ENCODE assay signal across 10 mouse cellular contexts in the genomic region with DNA sequence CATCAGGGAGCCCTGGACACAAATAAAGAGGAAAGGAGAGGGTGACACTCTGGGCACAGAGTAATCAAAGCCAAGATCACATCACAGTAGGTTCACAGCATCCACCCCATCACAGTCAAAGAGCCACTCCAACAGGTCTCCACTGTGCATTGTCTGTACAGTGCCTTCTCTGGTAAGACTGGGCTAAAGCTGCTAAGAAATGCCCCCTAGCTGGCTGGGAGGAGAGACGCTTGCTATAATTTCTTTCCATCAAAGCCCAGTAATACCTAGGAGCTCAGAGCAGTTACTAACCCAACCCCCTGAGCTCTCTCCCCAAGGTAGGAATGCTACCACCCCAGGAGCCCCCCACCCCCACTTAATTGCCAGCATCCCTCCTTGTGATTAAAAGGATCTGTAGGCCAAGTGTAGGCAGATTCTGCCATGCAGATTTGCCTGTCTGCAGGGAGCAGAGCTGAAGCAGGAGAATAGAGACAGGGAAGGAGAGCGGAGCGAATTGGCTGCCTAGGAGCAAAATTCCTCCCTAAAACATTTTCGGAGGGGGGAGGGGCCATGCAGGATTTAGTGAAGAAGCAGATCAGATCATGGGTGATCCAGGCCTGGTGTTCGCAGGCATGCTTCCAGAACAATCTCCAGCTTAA. TPM values are rescaled to one million over a fixed set of nuclear protein-coding genes. Genes with fewer than 3 reads are reported as not detected.
DNase-seq lines count a peak whose midpoint lies in the region; ATAC-seq and TF ChIP-seq lines count a peak whose summit lies in the region.
"Had no signal": no experiment of that assay in that cellular context is flagged by ENCODE, and none has a peak within 500 bp of the region (broad histone marks: within the 10 kb centered on the region; RNA-seq: fewer than 3 reads in every experiment).

No protein-coding gene starts in this region.

- H3K4me3 ChIP-seq in heart, adult 2 months, result no peak overlapping the region
- H3K4me3 ChIP-seq in limb, embryonic 13.5 days, result peak overlapping the region; percentile 74
- no peak overlapping the region for H3K4me3 ChIP-seq in stomach, postnatal 0 days (ENCODE audit: low read depth, low read length)

- peak; percentile 48 for TF ChIP-seq CTCF in heart, adult 2 months (IDR thresholded peaks at IDR 0.05)
- TF ChIP-seq CTCF in stomach, postnatal 0 days (IDR thresholded peaks at IDR 0.05; ENCODE audit: low read depth), result peak; percentile 43

- no peak overlapping the region for H3K27ac ChIP-seq in heart, adult 2 months
- no peak overlapping the region for H3K27ac ChIP-seq in limb, embryonic 13.5 days
- H3K27ac ChIP-seq in stomach, postnatal 0 days (replicated peaks), result no peak overlapping the region

- H3K36me3 ChIP-seq in heart, adult 2 months (ENCODE audit: control insufficient read depth, insufficient read depth, low read length), result no peaks in the 10 kb centered on the region
- H3K36me3 ChIP-seq in limb, embryonic 13.5 days, result no peaks in the 10 kb centered on the region
- no peaks in the 10 kb centered on the region for H3K36me3 ChIP-seq in stomach, postnatal 0 days (ENCODE audit: control insufficient read depth, insufficient read depth, low read length)

- H3K4me1 ChIP-seq in heart, adult 2 months (ENCODE audit: control insufficient read depth, insufficient read depth, low read length), result peaks cover 5% of the 10 kb centered on the region
- H3K4me1 ChIP-seq in limb, embryonic 13.5 days, result peaks cover 44% of the 10 kb centered on the region
- peaks cover 2% of the 10 kb centered on the region; the same call in 1 of the 2 replicates for H3K4me1 ChIP-seq in stomach, postnatal 0 days (replicated peaks; ENCODE audit: control insufficient read depth, insufficient read depth)

- no peak for TF ChIP-seq EP300 in heart, adult 2 months (IDR thresholded peaks at IDR 0.05; ENCODE audit: insufficient read depth, low read depth, low read length)
- TF ChIP-seq EP300 in stomach, postnatal 0 days (optimal IDR thresholded peaks at IDR 0.05), result no peak

- no peak for ATAC-seq in limb, embryonic 13.5 days (ENCODE audit: low FRiP score, low read depth)
- ATAC-seq in stomach, postnatal 0 days (ENCODE audit: low FRiP score, low TSS enrichment), result no peak

- TF ChIP-seq POLR2A in heart, adult 2 months (IDR thresholded peaks at IDR 0.05; ENCODE audit: insufficient read depth, low read depth, low read length), result no peak

- peaks cover 2% of the 10 kb centered on the region; the same call in 1 of the 2 replicates for H3K79me2 ChIP-seq in heart, adult 2 months (replicated peaks; ENCODE audit: control insufficient read depth, insufficient read depth, low read length)

- H3K9me3 ChIP-seq in limb, embryonic 13.5 days, result no peaks in the 10 kb centered on the region
- no peaks in the 10 kb centered on the region for H3K9me3 ChIP-seq in stomach, postnatal 0 days (ENCODE audit: control insufficient read depth, low read length)

- 68% methylated on average over 5 of the region's 5 CpGs for WGBS in heart, adult 2 months
- 17% methylated on average over 5 of the region's 5 CpGs for WGBS in limb, embryonic 13.5 days
- 53% methylated on average over 5 of the region's 5 CpGs for WGBS in stomach, postnatal 0 days

- no peaks in the 10 kb centered on the region for H3K27me3 ChIP-seq in heart, adult 2 months (ENCODE audit: control insufficient read depth, insufficient read depth, low read length)
- peaks cover 61% of the 10 kb centered on the region for H3K27me3 ChIP-seq in limb, embryonic 13.5 days
- H3K27me3 ChIP-seq in stomach, postnatal 0 days (ENCODE audit: control insufficient read depth, insufficient read depth, low read length), result no peaks in the 10 kb centered on the region; the same call in 1 of the 2 replicates

- no peak overlapping the region for H3K9ac ChIP-seq in heart, adult 2 months (ENCODE audit: low read depth, low read length)
- H3K9ac ChIP-seq in limb, embryonic 13.5 days, result peak overlapping the region; percentile 35
- H3K9ac ChIP-seq in stomach, postnatal 0 days (ENCODE audit: low read length), result no peak overlapping the region

- DNase-seq in heart, adult 2 months, result no peak
- no peak for DNase-seq in heart, postnatal 14 days
- DNase-seq in right cerebral cortex, adult 18-20 months, result peak; percentile 23
- no peak for DNase-seq in right cerebral cortex, postnatal 36 days (ENCODE audit: low spot score in 2 of 2)
- no peak for DNase-seq in stomach, postnatal 0 days (ENCODE audit: low spot score)
- DNase-seq in urinary bladder, adult 18-20 months (ENCODE audit: low spot score in 2 of 2), result no peak
- no peak for DNase-seq in B cell, adult 2 months
- DNase-seq: adrenal gland, postnatal 14 days; lung, postnatal 36 days had no signal

- peak overlapping the region; percentile 100 for H3K4me2 ChIP-seq in limb, embryonic 13.5 days (replicated peaks)
- H3K4me2 ChIP-seq in stomach, postnatal 0 days (replicated peaks; ENCODE audit: low read depth), result no peak overlapping the region

- intact Hi-C loops in heart, adult 2 months (cut with DNase I), result loop anchor here (10.0 kb wide), 1 partner anchor 570 kb away; no protein-coding TSS in a partner anchor
- intact Hi-C loops in heart, postnatal 14 days (cut with DNase I), result no loop called here

RNA-seq across cellular contexts. Expression of gene Plxna4, which starts 3.6 kb away (rescaled TPM):
- 10 to 100 TPM; 11.7 to 14.1 TPM for total RNA-seq in heart, adult 2 months (2021)
- polyA plus RNA-seq in heart, adult 2 months (2012; rRNA removed), result 3.7 and 5.6 TPM in 2 replicates
- 10 to 100 TPM; 14.5 to 16.0 TPM for total RNA-seq in heart, postnatal 14 days (2021)
- 3.7 and 3.9 TPM in 2 replicates for polyA plus RNA-seq in limb, embryonic 13.5 days (2015; fragmentation: Nextera tagmentation; extraction: Ambion mirVana)
- polyA plus RNA-seq in stomach, postnatal 0 days (2015; fragmentation: Nextera tagmentation; extraction: Ambion mirVana), result 1.1 and 1.2 TPM in 2 replicates
